Mouse (Mus musculus) layer of hippocampus, postnatal 14 days (tissue): ENCODE measurements at regions not wholly inside any gene's neighbourhood (a gene's known extent, or its start where the extent isn't known, plus 50 kb on each side); places are given as distances from the start of the nearest gene placed in this dataset.

Experiments
- DNase-seq, 2 experiments: peaks; one replicate each; pipeline ENCODE4 v3.0.0; 2021 to 2022; ENCODE audit warnings: low spot score in 2 of 2, mixed read lengths in 1 of 2

GRCm38 (mm10) chr3:39234921-39235320, 348.2 kb downstream of the Fat4 start:
- no peak for DNase-seq

DNA sequence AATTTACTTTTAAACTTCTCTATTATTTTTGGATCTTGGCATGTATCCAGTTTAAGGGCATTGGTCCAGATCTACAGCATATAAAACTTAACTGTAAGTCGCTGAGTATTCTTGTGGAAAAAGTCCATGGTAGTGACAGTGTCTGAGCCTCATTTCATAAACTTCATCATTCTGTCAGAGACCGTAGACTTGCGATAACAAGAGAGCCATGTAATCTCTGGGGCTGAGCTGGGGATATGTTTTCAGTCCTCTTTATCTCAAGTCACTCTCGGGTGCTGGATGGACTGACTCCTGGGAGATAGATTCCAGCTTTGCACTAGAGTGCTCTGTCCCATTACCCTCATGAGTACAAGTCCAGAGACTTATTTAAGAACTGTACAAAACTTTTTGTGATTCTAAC, 362.0 kb downstream of the Fat4 start:
- no peak for DNase-seq

GRCm38 (mm10) chr3:39249224-39249892, 362.6 kb downstream of the Fat4 start:
- peak in 1 of 2 experiments; percentile 1 for DNase-seq

GRCm38 (mm10) chr3:39253076-39253475, 366.3 kb downstream of the Fat4 start:
- peak in 1 of 2 experiments; percentile 4 for DNase-seq

DNA sequence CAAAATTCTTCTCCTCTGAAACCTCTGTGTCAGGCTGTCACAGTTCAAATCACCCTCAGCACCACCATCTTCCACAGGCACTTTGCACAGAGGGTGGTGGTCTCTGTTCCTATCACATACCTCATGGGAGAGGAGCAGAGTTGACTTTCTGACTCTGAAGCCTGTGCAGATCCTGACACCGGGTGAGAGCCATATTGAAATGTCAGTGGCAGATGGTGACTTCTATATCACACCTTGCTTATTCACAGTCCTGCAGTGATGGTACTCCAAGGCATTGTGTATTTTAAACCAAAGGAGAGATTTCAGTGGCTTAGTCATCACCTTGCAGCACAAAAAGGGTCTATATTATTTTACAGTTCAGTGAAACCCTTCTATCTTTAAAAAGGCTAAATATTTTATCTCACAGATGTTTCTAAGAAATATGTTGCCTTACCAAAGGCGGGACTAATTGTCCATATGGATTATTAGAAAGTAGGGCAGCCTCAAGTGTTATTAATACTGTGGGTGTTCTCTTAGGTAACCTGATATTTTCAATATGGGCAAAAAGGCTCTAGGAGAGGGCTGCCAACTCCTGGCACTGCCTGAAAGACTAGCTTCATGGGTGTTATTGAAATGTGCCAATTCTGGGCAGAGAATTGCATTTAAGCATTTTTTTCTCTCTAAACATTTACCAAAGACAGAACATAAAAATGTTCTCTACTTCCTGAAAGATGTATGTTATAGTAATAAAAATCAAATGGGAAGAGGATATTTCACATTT, 378.1 kb downstream of the Fat4 start:
- DNase-seq: peak in 1 of 2 experiments; percentile 6

DNA sequence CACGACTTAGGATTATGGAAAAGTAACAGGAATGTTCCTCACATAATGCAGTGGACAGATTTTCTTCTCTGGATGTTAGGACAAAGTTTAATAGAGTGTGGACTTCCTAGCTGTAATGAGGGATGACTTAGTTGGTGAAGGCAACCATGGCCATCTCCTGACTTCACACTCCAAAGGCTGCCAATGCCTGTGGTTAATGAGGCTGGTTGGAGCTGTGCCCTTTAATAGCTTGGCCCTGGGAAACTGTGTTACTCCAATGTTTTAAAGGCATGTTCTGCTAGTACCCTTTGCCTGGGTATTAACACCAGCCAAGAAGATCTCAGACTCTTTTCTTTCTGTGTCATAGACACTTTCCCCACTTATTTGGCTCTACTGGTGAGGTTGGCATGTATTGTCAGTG, 378.9 kb downstream of the Fat4 start:
- DNase-seq: peak; percentile 4 to 44

- DNase-seq: no peak
Measured at GRCm38 (mm10) chr3:39269388-39269787, 382.6 kb downstream of the Fat4 start.

GRCm38 (mm10) chr3:39272616-39273015, 385.9 kb downstream of the Fat4 start:
- no peak for DNase-seq

DNA sequence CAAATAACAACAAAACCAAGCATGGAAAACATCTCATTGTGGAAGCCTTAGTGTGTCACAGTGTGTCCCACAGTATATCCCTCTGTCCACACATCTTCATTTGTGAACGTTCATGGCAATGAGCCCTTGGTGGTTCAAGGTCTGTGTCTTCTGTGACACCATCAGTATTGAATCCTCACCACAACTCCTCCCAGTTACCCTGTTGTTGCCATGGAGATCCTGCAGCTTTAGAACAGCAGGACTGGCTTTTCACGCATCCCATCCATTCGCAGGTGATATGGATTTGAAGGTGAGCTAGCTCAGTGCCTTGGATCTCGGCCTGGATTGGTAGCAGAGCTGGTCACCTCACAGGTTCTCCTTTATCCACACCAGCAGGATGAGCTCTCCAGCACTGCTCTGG, 390.2 kb downstream of the Fat4 start:
- no peak for DNase-seq

DNA sequence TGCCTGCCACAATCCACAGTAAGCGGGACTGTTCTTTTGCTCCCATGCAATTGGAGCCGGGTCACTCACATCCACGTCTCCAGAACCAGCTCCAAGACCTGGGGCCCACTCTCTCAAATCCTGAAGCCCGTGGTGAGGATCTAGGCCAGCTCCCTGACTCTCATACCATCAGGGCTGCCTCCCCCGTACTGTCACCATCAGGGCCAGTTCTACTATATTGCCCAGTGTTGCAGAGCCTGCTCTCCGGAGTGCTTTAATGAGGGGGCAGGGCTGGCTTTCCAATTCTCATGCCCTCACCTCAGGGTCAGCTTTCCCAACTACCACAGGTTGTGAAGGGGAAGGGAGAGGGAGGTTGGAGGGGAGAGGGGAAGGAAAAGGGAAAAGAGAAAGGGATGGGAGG, 390.6 kb downstream of the Fat4 start:
- no peak for DNase-seq

- DNase-seq: no peak
Measured at GRCm38 (mm10) chr3:39295255-39295654, 408.5 kb downstream of the Fat4 start.

DNA sequence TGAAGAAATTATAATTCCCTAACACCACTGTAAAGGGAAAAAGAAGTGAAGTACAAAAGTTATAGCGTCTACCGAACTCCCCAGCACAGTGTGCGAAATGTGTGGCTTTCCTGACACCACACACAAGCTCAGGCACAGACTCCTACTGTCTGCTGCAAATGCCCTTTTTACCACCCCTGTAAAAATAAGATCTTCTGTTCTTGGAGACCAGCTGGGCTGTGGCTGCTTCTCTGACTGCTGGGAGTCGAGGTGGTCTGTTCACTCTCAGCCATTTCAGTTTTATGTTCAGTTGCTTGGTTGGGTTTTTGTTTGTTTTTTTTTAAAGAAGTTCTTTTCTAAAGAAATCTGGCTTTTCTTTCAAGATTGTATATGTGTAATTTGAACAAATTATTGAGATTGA, 409.5 kb downstream of the Fat4 start:
- no peak for DNase-seq

DNA sequence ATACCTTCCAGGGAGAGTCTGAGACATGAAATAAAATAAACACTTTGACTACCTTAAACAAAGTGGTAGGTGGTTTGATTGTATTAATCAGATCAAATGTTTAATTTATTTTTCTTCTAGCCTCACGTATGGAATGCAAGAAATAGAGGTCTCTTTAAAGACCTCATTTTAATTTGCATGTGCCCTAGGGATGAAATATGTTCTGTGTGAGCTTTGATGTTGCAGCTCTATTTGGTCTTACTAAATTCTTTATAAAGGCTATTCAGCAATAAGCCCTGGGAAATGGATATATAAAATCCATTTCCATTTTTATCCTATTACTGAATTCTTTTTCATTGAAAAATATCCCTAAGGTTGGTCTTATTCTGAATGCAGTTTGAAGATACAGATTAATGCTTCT, 422.7 kb downstream of the Fat4 start:
- DNase-seq: no peak

DNA sequence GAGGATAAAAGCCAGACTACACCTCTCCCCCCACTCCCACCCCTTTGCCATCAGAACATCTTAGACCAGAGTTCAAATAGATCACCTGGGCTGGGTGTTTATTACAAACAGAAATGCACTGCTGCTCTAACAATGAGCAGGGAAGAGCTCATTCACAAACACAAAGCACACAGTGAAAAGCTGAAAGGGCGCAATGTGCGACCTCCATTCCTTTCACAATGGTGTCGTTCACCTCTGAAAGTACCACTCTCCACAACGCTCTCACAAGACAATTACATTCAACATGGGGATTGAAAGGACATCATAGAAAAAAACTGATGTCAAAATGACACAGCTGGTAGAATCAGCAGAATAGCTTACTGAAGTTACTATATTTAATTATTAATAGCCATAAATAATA, 426.8 kb downstream of the Fat4 start:
- DNase-seq: no peak

- DNase-seq: no peak
Measured at GRCm38 (mm10) chr3:39320851-39321250, 434.1 kb downstream of the Fat4 start.

GRCm38 (mm10) chr3:39322225-39322624, 435.5 kb downstream of the Fat4 start:
- DNase-seq: no peak

DNA sequence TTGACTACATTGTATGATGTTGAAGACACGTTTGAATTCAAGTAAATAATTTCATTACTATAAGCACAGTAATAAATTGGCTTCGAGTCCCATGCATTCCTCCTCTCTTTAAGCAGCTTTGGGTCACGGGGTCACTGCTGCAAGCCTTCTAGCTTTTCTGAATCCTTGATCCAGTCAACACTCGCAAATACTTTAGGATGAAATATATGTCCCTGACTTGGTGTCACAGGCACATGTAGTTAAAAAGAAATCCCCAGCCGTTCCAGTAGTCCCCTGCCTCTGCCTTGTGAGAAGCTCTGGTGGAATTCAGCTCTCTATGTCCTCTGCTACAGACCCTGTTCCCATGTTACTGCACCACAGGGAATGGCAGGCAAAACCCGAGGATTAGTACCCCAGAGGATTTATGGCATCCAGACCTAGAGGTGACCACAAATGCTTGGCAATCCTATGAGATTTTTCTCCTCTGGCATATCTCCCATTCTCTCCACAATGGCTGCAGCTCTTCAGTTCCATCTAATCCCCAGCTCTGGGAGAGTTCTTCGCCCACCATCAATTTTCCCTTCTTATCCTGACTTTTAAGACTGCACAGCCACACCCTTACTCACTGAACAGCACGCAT, 449.0 kb downstream of the Fat4 start:
- no peak for DNase-seq

GRCm38 (mm10) chr3:39341161-39341687, 454.5 kb downstream of the Fat4 start:
- no peak for DNase-seq

GRCm38 (mm10) chr3:39344078-39344477, 457.3 kb downstream of the Fat4 start:
- no peak for DNase-seq

GRCm38 (mm10) chr3:39347578-39347977, 460.8 kb downstream of the Fat4 start:
- DNase-seq: no peak

DNA sequence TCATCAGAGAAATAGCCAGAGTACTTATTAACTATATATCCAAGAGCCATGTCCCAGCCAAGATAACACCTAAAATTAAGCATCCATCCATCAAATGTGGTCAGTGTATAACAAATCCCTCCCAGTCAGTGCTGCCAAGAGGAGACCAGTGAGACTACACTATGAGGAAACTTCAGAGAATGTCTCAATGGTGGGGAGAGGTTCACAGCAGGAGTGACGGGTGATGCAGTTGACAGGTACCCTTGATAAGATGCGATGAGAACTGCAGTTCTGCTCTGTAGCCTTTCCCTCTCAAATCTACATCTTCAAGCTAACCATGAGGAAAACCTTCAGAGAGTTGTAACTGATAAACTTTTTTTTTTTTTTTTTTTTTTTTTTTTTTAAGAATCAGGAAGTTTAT, 470.3 kb downstream of the Fat4 start:
- DNase-seq: no peak

GRCm38 (mm10) chr3:39360278-39360677, 473.5 kb downstream of the Fat4 start:
- DNase-seq: peak; percentile 8 to 13
